ENCODE assay signal across 8 mouse cellular contexts in the genomic region with DNA sequence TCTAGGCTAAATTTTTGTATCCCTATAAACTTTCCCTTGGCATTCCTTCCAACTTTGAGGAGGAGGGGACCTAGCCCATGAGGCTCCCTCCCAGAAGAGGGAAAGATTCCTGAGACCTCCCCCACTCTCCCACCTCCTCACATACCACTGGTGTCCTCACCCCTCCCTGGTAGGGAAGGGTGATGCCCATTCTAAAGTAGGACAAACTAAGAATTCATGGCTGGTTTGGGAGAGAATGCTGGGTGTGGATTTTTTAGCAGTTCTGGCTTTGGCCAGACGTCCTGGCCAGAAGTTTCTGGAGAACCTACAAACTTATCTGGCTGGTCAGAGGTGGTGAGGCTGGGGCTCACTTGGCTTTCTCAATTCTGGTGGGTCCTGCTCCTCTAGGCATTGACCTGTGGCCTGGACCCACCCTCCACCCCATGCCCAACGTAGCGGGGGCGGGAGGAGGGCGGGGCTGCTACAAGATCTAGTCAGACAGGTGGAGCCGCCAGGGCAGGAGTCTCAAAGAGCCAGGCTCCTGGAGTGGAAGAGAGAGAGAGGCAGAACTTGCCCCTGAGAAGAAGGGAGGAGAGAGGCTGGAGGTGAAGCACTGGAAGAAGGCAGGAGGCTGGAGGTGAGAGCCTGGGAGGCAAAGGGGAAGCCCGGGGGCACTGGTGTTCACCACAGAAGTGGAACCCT. TPM values are rescaled to one million over a fixed set of nuclear protein-coding genes. Genes with fewer than 3 reads are reported as not detected.
A peak's percentile ranks its signal among the peaks of the same experiment; 100 is the strongest.
DNase-seq lines count a peak whose midpoint lies in the region; ATAC-seq and TF ChIP-seq lines count a peak whose summit lies in the region.

No protein-coding gene starts in this region.

- no peak for TF ChIP-seq CTCF in liver, adult 2 months (IDR thresholded peaks at IDR 0.05; ENCODE audit: low read depth, low read length)
- TF ChIP-seq CTCF in stomach, postnatal 0 days (IDR thresholded peaks at IDR 0.05; ENCODE audit: low read depth) = no peak

- intact Hi-C loops in left cerebral cortex, postnatal 25 days (cut with DNase I) = no loop called here

- no peak overlapping the region for H3K4me3 ChIP-seq in neural tube, embryonic 12.5 days
- no peak overlapping the region for H3K4me3 ChIP-seq in hindbrain, embryonic 14.5 days (replicated peaks; ENCODE audit: low read length)
- H3K4me3 ChIP-seq in liver, adult 2 months (ENCODE audit: insufficient read depth, low read depth, low read length) = peak overlapping the region; percentile 5; the same call in 1 of the 2 replicates
- H3K4me3 ChIP-seq in stomach, postnatal 0 days (ENCODE audit: low read depth, low read length) = peak overlapping the region; percentile 77

- peak overlapping the region; percentile 85; the same call in 1 of the 2 replicates for H3K4me2 ChIP-seq in neural tube, embryonic 12.5 days (replicated peaks)
- H3K4me2 ChIP-seq in hindbrain, embryonic 14.5 days (replicated peaks) = peak overlapping the region; percentile 91
- peak overlapping the region; percentile 91 for H3K4me2 ChIP-seq in stomach, postnatal 0 days (replicated peaks; ENCODE audit: low read depth)

- ATAC-seq in neural tube, embryonic 12.5 days (ENCODE audit: low FRiP score, low read depth) = no peak
- no peak for ATAC-seq in hindbrain, embryonic 14.5 days (ENCODE audit: low FRiP score)
- ATAC-seq in stomach, postnatal 0 days (ENCODE audit: low FRiP score, low TSS enrichment) = no peak
- no peak for ATAC-seq in inflammation-experienced regulatory T-cells, adult 6 months

- H3K9me3 ChIP-seq in neural tube, embryonic 12.5 days = no peaks in the 10 kb centered on the region
- H3K9me3 ChIP-seq in hindbrain, embryonic 14.5 days (ENCODE audit: control insufficient read depth, low read length) = no peaks in the 10 kb centered on the region
- H3K9me3 ChIP-seq in stomach, postnatal 0 days (ENCODE audit: control insufficient read depth, low read length) = no peaks in the 10 kb centered on the region

- no peak overlapping the region for H3K9ac ChIP-seq in neural tube, embryonic 12.5 days
- H3K9ac ChIP-seq in hindbrain, embryonic 14.5 days = 0 out of 2 replicates have a peak overlapping the region, but pooled peaks have one; percentile 66
- peak overlapping the region; percentile 25; the same call in 1 of the 2 replicates for H3K9ac ChIP-seq in liver, adult 2 months (ENCODE audit: low read depth, low read length)
- H3K9ac ChIP-seq in stomach, postnatal 0 days (ENCODE audit: low read length) = peak overlapping the region; percentile 84

- H3K36me3 ChIP-seq in neural tube, embryonic 12.5 days = peaks cover 40% of the 10 kb centered on the region
- H3K36me3 ChIP-seq in hindbrain, embryonic 14.5 days (replicated peaks; ENCODE audit: control insufficient read depth, insufficient read depth) = peaks cover 22% of the 10 kb centered on the region
- H3K36me3 ChIP-seq in liver, adult 2 months (ENCODE audit: control insufficient read depth, insufficient read depth, low read length) = peaks cover 11% of the 10 kb centered on the region
- peaks cover 15% of the 10 kb centered on the region for H3K36me3 ChIP-seq in stomach, postnatal 0 days (ENCODE audit: control insufficient read depth, insufficient read depth, low read length)

- no peak for TF ChIP-seq EP300 in stomach, postnatal 0 days (optimal IDR thresholded peaks at IDR 0.05)

- peaks cover 25% of the 10 kb centered on the region for H3K4me1 ChIP-seq in neural tube, embryonic 12.5 days
- H3K4me1 ChIP-seq in hindbrain, embryonic 14.5 days (replicated peaks; ENCODE audit: control insufficient read depth, insufficient read depth, low read length) = peaks cover 24% of the 10 kb centered on the region
- H3K4me1 ChIP-seq in liver, adult 2 months (ENCODE audit: control insufficient read depth, insufficient read depth, low read length) = peaks cover 31% of the 10 kb centered on the region
- peaks cover 4% of the 10 kb centered on the region for H3K4me1 ChIP-seq in stomach, postnatal 0 days (replicated peaks; ENCODE audit: control insufficient read depth, insufficient read depth)

- 66% methylated on average over 7 of the region's 7 CpGs for WGBS in neural tube, embryonic 12.5 days
- WGBS in hindbrain, embryonic 14.5 days = 62% methylated on average over 7 of the region's 7 CpGs
- 24% methylated on average over 7 of the region's 7 CpGs for WGBS in liver, adult 2 months
- 37% methylated on average over 6 of the region's 7 CpGs for WGBS in stomach, postnatal 0 days

- DNase-seq in neural tube, embryonic 10.5 days (ENCODE audit: extremely low spot score, low spot score) = no peak
- no peak for DNase-seq in hindbrain, embryonic 14.5 days (ENCODE audit: low spot score)
- DNase-seq in liver, adult 2 months (ENCODE audit: extremely low read depth, low read depth, low spot score) = no peak
- peak; percentile 70 for DNase-seq in stomach, postnatal 0 days (ENCODE audit: low spot score)
- no peak for DNase-seq in left cerebral cortex, postnatal 25 days (ENCODE audit: low spot score in 2 of 2)
- DNase-seq in thymus, postnatal 25 days = no peak

- no peaks in the 10 kb centered on the region for H3K27me3 ChIP-seq in neural tube, embryonic 12.5 days (replicated peaks)
- no peaks in the 10 kb centered on the region for H3K27me3 ChIP-seq in hindbrain, embryonic 14.5 days (ENCODE audit: control insufficient read depth, insufficient read depth, low read length)
- no peaks in the 10 kb centered on the region for H3K27me3 ChIP-seq in liver, adult 2 months (ENCODE audit: control insufficient read depth, insufficient read depth, low read length)
- H3K27me3 ChIP-seq in stomach, postnatal 0 days (ENCODE audit: control insufficient read depth, insufficient read depth, low read length) = no peaks in the 10 kb centered on the region

- 0 out of 2 replicates have a peak, but pooled peaks have one; percentile 20 for TF ChIP-seq POLR2A in liver, adult 2 months (IDR thresholded peaks at IDR 0.05; ENCODE audit: extremely low read depth, insufficient read depth, low read length)

- peaks cover 4% of the 10 kb centered on the region; the same call in 1 of the 2 replicates for H3K79me2 ChIP-seq in liver, adult 2 months (ENCODE audit: control insufficient read depth, insufficient read depth, low read length)

- no peak overlapping the region for H3K27ac ChIP-seq in neural tube, embryonic 12.5 days
- no peak overlapping the region for H3K27ac ChIP-seq in hindbrain, embryonic 14.5 days
- peak overlapping the region; percentile 76 for H3K27ac ChIP-seq in liver, adult 2 months (replicated peaks; ENCODE audit: insufficient read depth, low read depth, low read length)
- H3K27ac ChIP-seq in stomach, postnatal 0 days (replicated peaks) = peak overlapping the region; percentile 94

RNA-seq across cellular contexts. Expression of a gene that starts 1.5 kb away (rescaled TPM):
- 38.2 and 40.6 TPM in 2 replicates for polyA plus RNA-seq in neural tube, embryonic 12.5 days (2016; fragmentation: Nextera tagmentation; extraction: Ambion mirVana)
- 29.5 and 32.4 TPM in 2 replicates for polyA plus RNA-seq in hindbrain, embryonic 14.5 days (2014; fragmentation: Nextera tagmentation; extraction: Ambion mirVana)
- total RNA-seq in liver, adult 2 months (2014; rRNA removed) = 16.9 and 23.1 TPM in 2 replicates
- 132 and 135 TPM in 2 replicates for polyA plus RNA-seq in liver, adult 2 months (2012; rRNA removed)
- 366 and 374 TPM in 2 replicates for polyA plus RNA-seq in stomach, postnatal 0 days (2015; fragmentation: Nextera tagmentation; extraction: Ambion mirVana)
- 10 to 100 TPM; 23.3 to 28.6 TPM for total RNA-seq in left cerebral cortex, postnatal 25 days (2021)
- polyA plus RNA-seq in inflammation-experienced regulatory T-cells, adult 6 months (2017; shearing (Covaris generic)) = 100 to 1,000 TPM; 114 to 166 (median 116) TPM

RNA-seq across cellular contexts. Expression of a gene that starts 7.8 kb away (rescaled TPM):
- 165 and 181 TPM in 2 replicates for polyA plus RNA-seq in neural tube, embryonic 12.5 days (2016; fragmentation: Nextera tagmentation; extraction: Ambion mirVana)
- 30.1 and 40.2 TPM in 2 replicates for polyA plus RNA-seq in hindbrain, embryonic 14.5 days (2014; fragmentation: Nextera tagmentation; extraction: Ambion mirVana)
- total RNA-seq in liver, adult 2 months (2014; rRNA removed) = 0.46 and 5.4 TPM in 2 replicates
- 0.59 and 0.93 TPM in 2 replicates for polyA plus RNA-seq in liver, adult 2 months (2012; rRNA removed)
- polyA plus RNA-seq in stomach, postnatal 0 days (2015; fragmentation: Nextera tagmentation; extraction: Ambion mirVana) = 50.0 and 67.3 TPM in 2 replicates
- total RNA-seq in left cerebral cortex, postnatal 25 days (2021) = 1 to 10 TPM; 1.5 to 1.6 TPM
- 10 to 100 TPM in 1 of 3 experiments, 1 to 10 TPM in 2; 2.3 to 24.5 (median 4.6) TPM for polyA plus RNA-seq in inflammation-experienced regulatory T-cells, adult 6 months (2017; shearing (Covaris generic))

RNA-seq across cellular contexts. Expression of a gene that starts 20.2 kb away (rescaled TPM):
- polyA plus RNA-seq in neural tube, embryonic 12.5 days (2016; fragmentation: Nextera tagmentation; extraction: Ambion mirVana) = 127 and 137 TPM in 2 replicates
- polyA plus RNA-seq in hindbrain, embryonic 14.5 days (2014; fragmentation: Nextera tagmentation; extraction: Ambion mirVana) = 98.6 and 102 TPM in 2 replicates
- total RNA-seq in liver, adult 2 months (2014; rRNA removed) = 37.0 and 40.3 TPM in 2 replicates
- polyA plus RNA-seq in liver, adult 2 months (2012; rRNA removed) = 25.5 and 31.3 TPM in 2 replicates
- polyA plus RNA-seq in stomach, postnatal 0 days (2015; fragmentation: Nextera tagmentation; extraction: Ambion mirVana) = 86.7 and 87.3 TPM in 2 replicates
- total RNA-seq in left cerebral cortex, postnatal 25 days (2021) = 10 to 100 TPM; 58.8 to 63.1 TPM
- polyA plus RNA-seq in inflammation-experienced regulatory T-cells, adult 6 months (2017; shearing (Covaris generic)) = 100 to 1,000 TPM; 121 to 123 (median 123) TPM

RNA-seq across cellular contexts. Expression of a gene that starts 20.3 kb away (rescaled TPM):
- polyA plus RNA-seq in neural tube, embryonic 12.5 days (2016; fragmentation: Nextera tagmentation; extraction: Ambion mirVana) = 10.8 and 11.8 TPM in 2 replicates
- 11.6 and 14.0 TPM in 2 replicates for polyA plus RNA-seq in hindbrain, embryonic 14.5 days (2014; fragmentation: Nextera tagmentation; extraction: Ambion mirVana)
- total RNA-seq in liver, adult 2 months (2014; rRNA removed) = 3.0 and 5.2 TPM in 2 replicates
- polyA plus RNA-seq in liver, adult 2 months (2012; rRNA removed) = 8.8 and 11.9 TPM in 2 replicates
- 2.1 and 2.4 TPM in 2 replicates for polyA plus RNA-seq in stomach, postnatal 0 days (2015; fragmentation: Nextera tagmentation; extraction: Ambion mirVana)
- total RNA-seq in left cerebral cortex, postnatal 25 days (2021) = 10 to 100 TPM; 30.6 to 43.8 TPM
- polyA plus RNA-seq in inflammation-experienced regulatory T-cells, adult 6 months (2017; shearing (Covaris generic)) = 10 to 100 TPM in 2 of 3 experiments, 1 to 10 TPM in 1; 9.1 to 20.5 (median 11.9) TPM

RNA-seq across cellular contexts. Expression of a gene that starts 28.0 kb away (rescaled TPM):
- 0.46 and 0.68 TPM in 2 replicates for polyA plus RNA-seq in neural tube, embryonic 12.5 days (2016; fragmentation: Nextera tagmentation; extraction: Ambion mirVana)
- 0.28 and 0.34 TPM in 2 replicates for polyA plus RNA-seq in hindbrain, embryonic 14.5 days (2014; fragmentation: Nextera tagmentation; extraction: Ambion mirVana)
- total RNA-seq in liver, adult 2 months (2014; rRNA removed) = not detected in 2 replicates
- polyA plus RNA-seq in liver, adult 2 months (2012; rRNA removed) = not detected in 2 replicates
- polyA plus RNA-seq in stomach, postnatal 0 days (2015; fragmentation: Nextera tagmentation; extraction: Ambion mirVana) = 0.05 and 0.06 TPM in 2 replicates
- total RNA-seq in left cerebral cortex, postnatal 25 days (2021) = 1 to 10 TPM; 1.6 to 2.3 TPM
- not detected for polyA plus RNA-seq in inflammation-experienced regulatory T-cells, adult 6 months (2017; shearing (Covaris generic))

Comparison
In these comparisons a context has a peak if more than half of its experiments do, and no peak if none do; other contexts are left out.
1. H3K27ac ChIP-seq: peak in liver, adult 2 months (single experiment) and stomach, postnatal 0 days (single experiment); none in neural tube, embryonic 12.5 days (single experiment) and hindbrain, embryonic 14.5 days (single experiment).
2. H3K4me3 ChIP-seq: peak in liver, adult 2 months (single experiment) and stomach, postnatal 0 days (single experiment); none in neural tube, embryonic 12.5 days (single experiment) and hindbrain, embryonic 14.5 days (single experiment).
3. Peak in every context shown above with its lines, with median percentiles within 50 percentile points of each other: H3K4me2 ChIP-seq.